Mouse (Mus musculus) erythroblast, embryonic 14.5 days (primary cell): ENCODE results near the gene Gsdme. TPM values are rescaled to one million over a fixed set of nuclear protein-coding genes. Genes with fewer than 3 reads are reported as not detected.

Source experiments
- H3K27me3 ChIP-seq: 2 replicates; pipeline ENCODE4 v1.6.1; 2012; ENCODE audit warnings: inconsistent platforms; ENCODE audit not compliant: control insufficient read depth
- H3K36me3 ChIP-seq: 2 replicates; pipeline ENCODE4 v1.6.1; 2012; ENCODE audit warnings: mild to moderate bottlenecking, inconsistent platforms; ENCODE audit not compliant: control insufficient read depth
- H3K4me1 ChIP-seq: 2 replicates; pipeline ENCODE4 v1.6.1; 2012; ENCODE audit warnings: inconsistent platforms; ENCODE audit not compliant: control insufficient read depth
- H3K4me3 ChIP-seq: replicated peaks from 2 replicates; pipeline ENCODE3; 2012; ENCODE audit warnings: moderate library complexity, mild to moderate bottlenecking, inconsistent platforms
- H3K9me3 ChIP-seq: 2 replicates; pipeline ENCODE4 v1.6.1; 2012; ENCODE audit warnings: low read length, inconsistent platforms, mixed read lengths; ENCODE audit not compliant: control insufficient read depth
- GATA1 ChIP-seq: IDR thresholded peaks from 2 replicates; pipeline ENCODE4 v1.6.1; 2012; ENCODE audit warnings: low read length, inconsistent platforms, mixed read lengths
- TAL1 ChIP-seq: IDR thresholded peaks from 3 replicates; pipeline ENCODE4 v1.6.1; 2012; ENCODE audit warnings: low read length, inconsistent platforms, mixed read lengths
- polyA plus RNA-seq: library from polyadenylated mRNA; stranded (reverse); fragments of >175 nt; gene quantifications from 2 replicates; pipeline ENCODE4 v1.2.3, GENCODE M21; 2012

Gsdme gene
- polyA plus RNA-seq, 1 experiment = 0.01 TPM

- TF ChIP-seq GATA1 (no peak), TAL1 (no peak)
- H3K4me3 ChIP-seq = no peak overlapping the region
- H3K36me3 ChIP-seq = peaks cover 10% of the 10 kb centered on the region
- H3K27me3 ChIP-seq = no peaks in the 10 kb centered on the region
- no peaks in the 10 kb centered on the region for H3K4me1 ChIP-seq
- H3K9me3 ChIP-seq = no peaks in the 10 kb centered on the region
Measured at GRCm38 (mm10) chr6:50180189-50180588, 83.5 kb downstream of the Gsdme start.

- TF ChIP-seq TAL1 (no peak), GATA1 (no peak)
- no peaks in the 10 kb centered on the region for H3K4me1 ChIP-seq
- H3K4me3 ChIP-seq = no peak overlapping the region
- H3K9me3 ChIP-seq = no peaks in the 10 kb centered on the region
- H3K27me3 ChIP-seq = no peaks in the 10 kb centered on the region
- peaks cover 4% of the 10 kb centered on the region; the same call in 1 of the 2 replicates for H3K36me3 ChIP-seq
Measured at GRCm38 (mm10) chr6:50175736-50176135, 87.9 kb downstream of the Gsdme start.

- Histone ChIP-seq H3K27me3 (no peaks in the 10 kb centered on the region), H3K9me3 (no peaks in the 10 kb centered on the region), H3K4me3 (no peak overlapping the region), H3K36me3 (peaks cover 3% of the 10 kb centered on the region; the same call in 1 of the 2 replicates), H3K4me1 (no peaks in the 10 kb centered on the region)
- TF ChIP-seq GATA1 = no peak
- TF ChIP-seq TAL1 = no peak
Measured at GRCm38 (mm10) chr6:50169771-50170170, 93.9 kb downstream of the Gsdme start.

GRCm38 (mm10) chr6:50168821-50169220 is 94.8 kb downstream of the Gsdme start:
- peaks cover 3% of the 10 kb centered on the region; the same call in 1 of the 2 replicates for H3K36me3 ChIP-seq
- H3K4me1 ChIP-seq = no peaks in the 10 kb centered on the region
- H3K27me3 ChIP-seq = no peaks in the 10 kb centered on the region
- TF ChIP-seq TAL1 (no peak), GATA1 (no peak)
- H3K4me3 ChIP-seq = no peak overlapping the region
- no peaks in the 10 kb centered on the region for H3K9me3 ChIP-seq

- no peaks in the 10 kb centered on the region for H3K9me3 ChIP-seq
- no peak for TF ChIP-seq GATA1
- TF ChIP-seq TAL1 = no peak
- H3K36me3 ChIP-seq = no peaks in the 10 kb centered on the region; the same call in none of the 2 replicates
- H3K4me1 ChIP-seq = no peaks in the 10 kb centered on the region
- no peaks in the 10 kb centered on the region for H3K27me3 ChIP-seq
- H3K4me3 ChIP-seq = no peak overlapping the region
Measured at GRCm38 (mm10) chr6:50163013-50163412, 100.6 kb downstream of the Gsdme start.

GRCm38 (mm10) chr6:50159842-50160241 is 103.8 kb downstream of the Gsdme start:
- H3K27me3 ChIP-seq = no peaks in the 10 kb centered on the region
- H3K4me1 ChIP-seq = no peaks in the 10 kb centered on the region
- no peaks in the 10 kb centered on the region; the same call in none of the 2 replicates for H3K36me3 ChIP-seq
- TF ChIP-seq TAL1 (no peak), GATA1 (no peak)
- no peaks in the 10 kb centered on the region for H3K9me3 ChIP-seq
- H3K4me3 ChIP-seq = no peak overlapping the region

- Histone ChIP-seq H3K9me3 (no peaks in the 10 kb centered on the region), H3K36me3 (peaks cover 8% of the 10 kb centered on the region), H3K4me3 (no peak overlapping the region), H3K27me3 (no peaks in the 10 kb centered on the region), H3K4me1 (no peaks in the 10 kb centered on the region)
- no peak for TF ChIP-seq GATA1
- no peak for TF ChIP-seq TAL1
Measured at GRCm38 (mm10) chr6:50149378-50149777, 114.3 kb downstream of the Gsdme start.

GRCm38 (mm10) chr6:50146158-50146557 is 117.5 kb downstream of the Gsdme start:
- no peak overlapping the region for H3K4me3 ChIP-seq
- peaks cover 8% of the 10 kb centered on the region for H3K36me3 ChIP-seq
- no peak for TF ChIP-seq GATA1
- no peak for TF ChIP-seq TAL1

GRCm38 (mm10) chr6:50139526-50139925 is 124.1 kb downstream of the Gsdme start:
- Histone ChIP-seq H3K4me3 (no peak overlapping the region), H3K36me3 (no peaks in the 10 kb centered on the region; the same call in 1 of the 2 replicates), H3K4me1 (no peaks in the 10 kb centered on the region), H3K27me3 (no peaks in the 10 kb centered on the region), H3K9me3 (no peaks in the 10 kb centered on the region)
- TF ChIP-seq TAL1 = no peak
- TF ChIP-seq GATA1 = no peak

More at GRCm38 (mm10) chr6:50146158-50146557, 117.5 kb downstream of the Gsdme start:
- no peaks in the 10 kb centered on the region for H3K9me3 ChIP-seq
- no peaks in the 10 kb centered on the region for H3K27me3 ChIP-seq
- no peaks in the 10 kb centered on the region for H3K4me1 ChIP-seq

Other genes starting within 250 kb of the Gsdme start
- 0.20 and 0.29 TPM in 2 replicates for gene Mpp6, start 153.6 kb downstream of the Gsdme start, polyA plus RNA-seq
- gene Osbpl3, start 192.3 kb upstream of the Gsdme start, polyA plus RNA-seq = not detected in 2 replicates